Mouse (Mus musculus): ENCODE measurements around the gene Tspan17. TPM values are rescaled to one million over a fixed set of nuclear protein-coding genes. Genes with fewer than 3 reads are reported as not detected.

The Tspan17 gene
- polyA plus RNA-seq, 2 experiments from 2014 or later: 1.5 to 2.2 TPM

DNA sequence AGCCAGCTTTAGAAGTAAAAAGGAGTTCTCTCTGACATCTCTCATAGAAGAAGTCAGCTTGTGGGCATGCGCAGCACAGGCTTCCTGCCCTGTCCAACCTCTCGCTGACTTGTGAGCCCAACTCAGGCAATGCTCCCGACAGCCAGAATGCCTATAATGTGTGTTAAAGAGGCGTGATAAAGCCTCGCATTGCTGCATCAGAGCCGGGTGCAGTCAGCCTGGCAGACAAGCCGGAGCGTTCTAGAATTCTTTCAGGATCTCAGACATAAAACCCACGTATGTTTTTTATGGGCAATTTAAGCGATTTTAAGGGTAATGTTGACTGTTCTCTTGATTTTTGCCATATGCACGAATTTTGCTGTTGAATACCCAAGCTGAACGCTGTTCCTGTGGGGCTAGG lies 18.9 kb downstream of the Tspan17 start:
- ATAC-seq: no peak

DNA sequence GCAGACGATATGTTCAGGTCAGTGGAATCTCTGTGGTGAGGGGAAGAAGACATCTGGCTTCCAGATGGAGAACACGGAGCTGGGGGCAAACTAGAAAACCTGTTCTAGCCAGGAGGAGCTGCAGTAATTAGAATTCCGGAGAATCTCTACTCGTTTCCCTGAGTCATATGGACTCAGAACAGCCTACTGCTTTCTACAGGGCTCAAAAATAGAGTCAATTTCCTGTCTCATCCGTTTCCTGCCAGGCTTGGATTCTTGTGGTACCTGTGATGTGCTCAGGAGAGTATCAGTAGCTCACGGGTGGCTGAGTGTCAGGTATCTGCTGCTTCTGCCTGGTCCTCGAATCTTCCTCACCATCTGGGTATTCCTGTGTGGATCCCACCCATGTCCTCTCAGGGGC lies 22.3 kb downstream of the Tspan17 start:
- no peak for ATAC-seq

DNA sequence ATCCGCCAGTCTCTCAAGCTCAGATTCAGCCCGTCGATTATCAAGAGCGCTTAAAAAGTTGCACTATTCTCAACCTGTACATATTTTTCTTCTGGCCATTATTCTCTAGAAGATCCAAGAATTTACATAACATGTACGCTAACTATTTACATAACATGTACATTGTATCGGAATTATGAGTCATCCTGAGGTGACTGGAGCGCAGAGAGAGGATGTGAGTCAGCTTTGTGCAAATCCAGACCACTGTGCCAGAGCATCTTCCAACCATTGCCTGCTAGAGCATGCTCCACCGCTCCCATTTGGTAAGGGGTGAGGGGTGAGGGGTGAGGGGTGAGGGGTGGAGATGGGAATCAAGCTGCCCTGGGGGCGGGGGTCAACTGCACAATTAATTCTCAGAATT lies 24.2 kb downstream of the Tspan17 start:
- no peak for ATAC-seq

DNA sequence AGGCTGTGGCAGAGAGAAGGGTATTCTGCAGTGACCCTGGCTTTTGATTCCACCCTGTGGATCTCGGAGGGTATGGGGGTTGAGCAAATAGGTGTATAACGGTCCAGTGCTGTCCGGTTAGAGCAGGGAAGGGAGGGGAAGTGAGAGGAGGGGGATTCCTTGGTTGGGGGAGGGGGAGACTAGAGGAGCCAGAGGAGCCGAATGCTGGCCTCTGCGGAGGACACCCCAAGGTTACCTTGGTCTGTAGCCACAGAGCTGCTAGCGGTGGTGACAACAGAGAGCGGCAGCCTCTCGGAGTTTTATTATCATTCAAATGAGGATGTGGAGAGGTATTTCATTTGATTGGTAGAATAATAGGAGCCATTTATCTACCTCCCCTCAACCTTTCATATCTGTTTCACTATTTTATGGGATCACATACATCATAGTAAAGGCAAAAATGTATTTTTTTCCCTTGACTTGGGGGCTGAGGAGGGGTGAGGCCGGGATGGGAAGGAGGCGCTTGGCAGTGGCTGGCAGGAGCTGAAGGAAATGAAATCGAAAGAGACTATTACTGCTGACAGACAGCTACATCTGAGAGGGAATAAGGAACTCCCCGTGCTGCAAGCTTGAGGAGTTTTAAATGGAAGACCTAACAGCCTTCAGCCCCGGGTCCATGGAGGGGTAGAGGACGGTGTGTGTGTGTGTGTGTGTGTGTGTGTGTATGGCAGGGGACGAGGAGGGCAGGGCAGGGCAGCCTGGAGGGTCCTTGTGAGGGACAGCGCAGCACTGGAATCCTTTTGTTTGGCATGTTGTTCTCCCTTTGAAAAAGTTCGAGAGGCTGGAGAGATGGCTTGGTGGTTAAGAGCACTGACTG lies 29.4 kb downstream of the Tspan17 start:
- ATAC-seq: no peak

DNA sequence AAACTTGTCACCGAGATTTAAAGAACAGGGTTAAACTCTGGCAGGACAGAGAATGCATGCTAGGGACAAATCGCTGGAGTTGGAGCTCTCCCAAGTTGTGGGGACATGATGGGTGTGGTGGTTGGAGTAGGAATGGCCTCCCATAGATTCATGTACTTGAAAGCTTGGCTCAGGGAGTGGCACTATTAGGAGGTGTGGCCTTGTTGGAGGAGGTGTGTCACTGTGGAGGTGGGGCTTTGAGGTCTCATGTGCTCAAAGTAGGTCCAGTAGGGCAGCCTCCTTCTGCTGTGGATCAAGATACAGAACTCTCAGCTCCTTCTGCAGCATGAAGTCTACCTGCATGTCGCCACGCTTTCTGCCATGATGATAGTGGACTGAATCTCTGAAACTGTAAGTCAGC lies 31.9 kb downstream of the Tspan17 start:
- no peak for ATAC-seq

DNA sequence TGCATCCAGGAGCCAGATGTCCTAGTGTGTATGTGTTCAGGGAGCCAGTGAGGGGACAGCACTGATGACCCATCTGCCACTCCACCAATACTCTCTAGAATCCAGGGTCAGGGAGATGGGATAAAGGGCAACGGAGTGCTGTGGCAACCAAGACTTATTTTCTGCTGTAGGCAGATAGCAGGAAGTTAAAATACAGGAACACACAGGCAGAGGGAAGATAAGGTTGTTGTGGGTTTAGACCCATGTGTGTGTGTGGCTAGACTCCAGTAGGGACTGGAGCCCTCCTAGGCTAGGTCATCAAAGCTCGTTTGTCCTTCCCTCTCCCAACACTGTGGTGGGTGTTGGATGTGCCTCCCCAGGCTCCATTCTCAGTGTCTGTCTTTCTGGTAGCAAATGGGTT lies 32.8 kb downstream of the Tspan17 start:
- no peak for ATAC-seq

DNA sequence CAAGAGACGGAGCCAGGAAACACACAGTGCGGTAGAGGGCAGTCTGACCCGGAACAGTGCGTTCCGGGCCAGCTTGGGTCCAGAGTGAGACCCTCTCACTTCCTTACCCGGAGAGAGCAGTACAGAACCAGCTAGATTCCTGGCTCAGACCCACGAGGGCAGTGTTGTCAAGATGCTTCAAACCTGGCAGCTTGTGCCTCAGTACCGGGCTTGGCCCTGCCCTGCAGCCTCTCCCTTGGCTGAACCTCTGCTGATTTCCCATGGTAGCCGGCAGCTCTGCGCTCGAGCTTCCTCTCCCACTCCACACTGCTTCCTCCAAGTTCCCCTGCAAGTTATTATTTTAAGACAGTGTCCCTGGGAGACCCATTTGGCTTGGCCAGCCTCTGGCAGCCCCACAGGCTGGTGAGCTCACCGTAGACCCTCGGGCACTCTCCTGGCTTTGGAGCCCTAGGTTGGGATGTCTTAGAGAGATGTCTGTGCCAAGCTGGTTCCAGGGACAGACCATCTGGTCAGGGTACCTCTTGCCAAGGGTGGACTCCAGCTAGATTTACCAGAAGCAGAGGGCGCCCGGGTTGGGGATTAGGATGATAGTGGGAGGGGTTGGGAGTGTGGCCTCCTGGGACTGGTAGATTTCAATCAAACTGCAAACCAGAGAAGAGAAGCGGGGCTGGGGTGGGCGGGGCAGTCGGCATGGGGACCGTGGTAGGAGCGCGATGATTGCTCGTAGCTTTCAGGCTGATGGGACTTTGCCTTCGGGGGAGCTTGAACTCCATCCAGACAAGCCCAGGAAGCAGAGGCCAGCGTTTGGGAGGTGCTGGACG lies 35.1 kb downstream of the Tspan17 start:
- no peak for ATAC-seq

DNA sequence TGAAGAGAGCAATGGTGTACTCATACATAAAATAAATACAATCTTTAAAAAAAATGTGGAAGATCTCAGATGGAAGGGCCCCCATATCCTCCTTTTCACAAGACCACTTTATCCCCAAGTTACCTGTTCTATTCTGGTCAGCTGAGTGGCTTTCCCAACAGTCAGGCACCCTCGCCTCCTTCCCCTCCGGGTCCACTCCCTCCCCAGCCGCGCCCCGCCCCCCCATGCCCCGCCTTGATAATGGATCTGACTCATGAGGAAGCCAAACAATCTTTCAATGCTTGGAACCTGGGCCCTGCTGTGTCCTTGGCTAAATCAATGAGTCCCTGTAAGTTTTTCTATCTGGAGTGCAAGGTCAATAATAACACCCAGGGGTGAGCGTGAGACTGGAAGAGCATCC lies 38.8 kb downstream of the Tspan17 start:
- ATAC-seq: no peak

DNA sequence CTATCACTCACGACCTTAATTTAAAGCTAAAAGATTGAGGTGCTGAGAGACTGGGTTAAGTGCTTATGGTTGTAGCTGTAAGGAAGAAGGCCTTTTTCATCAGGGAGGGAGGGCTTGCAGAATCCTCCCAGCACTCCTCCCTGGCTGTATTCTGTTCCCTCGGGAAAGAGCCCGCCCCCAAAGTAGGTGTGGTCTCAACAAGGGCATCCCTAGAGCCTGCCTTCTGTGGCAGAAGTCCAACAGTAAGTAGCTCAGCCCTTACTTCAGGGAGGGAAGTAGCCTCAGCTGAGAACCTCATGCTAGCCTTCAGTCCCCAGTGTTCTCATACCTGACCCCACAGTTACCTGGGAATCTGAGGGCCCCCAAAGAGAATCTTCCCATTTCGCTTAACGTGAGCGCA lies 39.3 kb downstream of the Tspan17 start:
- no peak for ATAC-seq

DNA sequence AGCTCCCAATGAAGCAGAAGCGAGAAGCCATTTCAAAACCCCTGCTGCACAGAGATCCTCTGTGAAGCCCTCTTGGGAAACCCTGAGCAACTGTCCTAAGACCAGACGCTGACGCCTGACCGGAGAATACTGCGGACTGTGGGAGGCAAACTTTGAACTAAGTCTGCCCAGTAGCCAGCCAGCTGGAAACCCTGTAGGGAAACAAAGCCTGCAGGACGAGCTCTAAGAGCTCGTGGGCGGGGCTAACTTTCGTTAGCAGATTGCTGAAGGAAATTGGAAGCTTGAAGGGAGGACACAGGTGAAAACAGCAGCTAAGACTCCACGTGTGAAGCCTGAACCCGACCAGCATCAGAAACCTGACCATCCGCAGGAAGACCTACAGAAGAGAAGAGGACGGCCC lies 40.3 kb downstream of the Tspan17 start:
- ATAC-seq: no peak

DNA sequence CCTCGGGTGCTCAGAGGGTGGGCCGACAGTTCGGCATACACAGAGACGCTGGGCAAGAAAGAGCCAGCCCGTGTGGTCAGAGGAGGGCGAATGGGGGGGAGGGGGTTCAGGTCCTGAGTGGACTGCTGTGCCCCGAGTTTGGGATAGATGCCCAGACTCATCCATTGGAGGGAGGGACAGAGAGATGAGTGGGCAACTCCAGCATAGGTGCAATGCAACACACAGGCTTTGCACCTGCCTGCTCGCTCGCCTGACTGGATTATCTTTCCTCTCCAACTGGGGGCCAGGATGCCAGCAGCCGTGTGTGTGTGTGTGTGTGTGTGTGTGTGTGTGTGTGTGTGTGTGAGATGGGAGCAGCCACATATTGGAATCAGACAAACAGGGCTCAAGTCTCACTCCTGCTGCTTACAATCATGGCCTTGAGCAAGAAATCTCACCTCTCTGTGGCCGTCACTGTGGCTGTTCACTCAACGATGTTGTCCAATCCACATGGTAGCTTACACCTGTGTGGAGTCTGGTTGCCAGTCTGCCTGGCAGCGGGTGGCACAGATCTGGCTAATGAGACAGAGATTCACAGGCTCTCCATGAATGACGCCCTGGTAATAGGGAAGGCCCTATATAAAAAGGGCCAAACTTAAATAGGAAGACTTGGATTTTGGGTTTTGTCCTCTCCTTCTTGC lies 47.3 kb downstream of the Tspan17 start:
- no peak for ATAC-seq

DNA sequence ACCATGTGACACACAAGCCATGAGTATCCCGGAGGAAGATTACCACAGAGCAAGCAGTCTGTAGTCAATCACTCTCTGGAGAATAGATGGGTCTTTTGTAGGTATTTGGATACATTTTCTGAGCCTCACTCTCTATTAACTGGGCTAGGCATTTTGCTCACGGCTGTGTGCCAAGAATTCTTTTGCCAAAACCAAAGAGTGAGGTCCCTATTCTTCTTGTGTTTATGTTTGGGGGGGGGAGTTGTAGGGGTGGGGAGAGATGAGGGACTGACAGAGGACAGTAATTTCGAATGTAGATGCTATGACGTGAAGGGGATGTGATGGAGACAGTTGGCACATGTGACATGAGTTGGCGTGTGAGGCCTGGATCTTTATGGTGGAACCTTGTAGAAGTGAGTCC lies 47.9 kb downstream of the Tspan17 start:
- ATAC-seq: no peak

DNA sequence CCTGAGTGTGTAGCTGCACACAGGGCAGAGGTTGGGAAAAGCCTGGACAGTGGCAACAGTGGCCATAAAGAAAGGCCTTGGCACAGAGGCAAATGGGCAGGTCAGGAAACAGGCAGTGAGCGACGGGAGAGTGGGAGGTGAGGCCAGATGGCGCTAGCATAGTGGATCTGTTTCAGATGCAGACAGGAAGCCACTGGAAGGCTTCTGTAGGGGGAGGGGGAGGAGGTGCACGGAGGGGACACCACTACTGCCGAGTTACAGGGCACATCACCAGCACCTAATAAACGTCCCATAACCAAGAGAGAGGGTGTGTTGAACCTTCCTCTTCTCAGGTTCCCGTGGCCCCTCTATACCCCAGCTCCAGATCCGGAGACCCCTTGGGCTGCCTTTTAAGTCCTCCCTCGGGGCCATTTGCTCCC lies 48.3 kb downstream of the Tspan17 start:
- ATAC-seq: no peak

DNA sequence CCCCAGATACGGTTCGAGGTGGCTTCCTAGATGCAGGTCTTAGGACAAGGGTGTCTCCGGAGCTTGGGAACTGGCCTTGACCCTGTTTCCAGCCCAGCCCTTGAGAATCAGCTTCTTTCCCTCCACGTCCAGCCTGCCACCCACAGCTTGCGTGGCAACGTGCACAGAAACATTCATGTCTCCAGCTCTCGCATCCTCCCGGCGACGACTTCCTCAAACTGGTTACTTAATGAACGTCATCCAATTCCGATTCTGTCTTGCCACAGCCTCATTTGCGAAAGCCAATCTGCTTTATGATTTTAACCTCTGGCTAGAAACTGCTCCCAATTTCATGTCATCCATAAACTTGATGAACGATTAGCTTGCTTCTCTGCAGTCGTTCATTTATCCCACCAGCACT lies 49.4 kb downstream of the Tspan17 start:
- ATAC-seq: no peak

DNA sequence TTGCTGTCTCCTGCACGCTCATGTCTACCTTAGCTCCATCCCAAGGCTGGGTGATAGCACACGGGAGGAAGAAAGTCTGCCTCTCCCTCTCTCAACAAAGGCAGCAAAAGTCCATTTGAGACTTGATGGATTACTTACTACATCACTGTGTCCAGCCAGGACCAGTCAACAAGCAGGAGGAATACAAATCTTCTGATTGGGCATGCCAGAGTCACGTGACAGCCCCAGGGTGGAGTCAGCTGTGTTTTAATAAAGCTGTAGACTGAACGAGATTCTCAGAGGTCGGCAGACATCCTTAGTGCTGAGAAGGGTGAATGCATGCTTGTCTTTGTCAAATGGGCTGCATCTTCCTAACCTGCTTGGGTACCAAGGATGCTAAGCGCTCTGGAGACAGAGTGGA lies 50.0 kb downstream of the Tspan17 start:
- no peak for ATAC-seq

DNA sequence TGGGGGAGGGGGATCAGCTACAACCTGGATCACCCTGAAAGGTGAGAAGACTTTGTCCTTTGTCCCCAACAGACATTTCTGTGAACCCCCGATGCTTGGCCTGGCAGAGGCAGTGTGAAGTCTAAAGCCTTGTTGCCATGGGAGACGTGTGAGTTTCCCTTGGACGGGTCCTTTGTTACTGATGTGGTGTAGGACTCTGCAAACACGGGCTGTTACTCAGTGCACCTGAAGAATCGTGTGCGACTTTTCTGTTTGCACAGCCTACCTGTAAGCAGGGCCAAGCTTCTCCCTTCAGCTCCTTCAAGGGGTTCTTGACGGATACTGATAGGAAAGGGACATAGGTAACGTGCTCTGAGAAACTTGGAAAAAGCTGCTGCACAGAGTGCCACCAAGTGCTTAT lies 55.4 kb downstream of the Tspan17 start:
- no peak for ATAC-seq

Other genes starting within 250 kb of the Tspan17 start
- gene 4833439L19Rik, start 223.9 kb upstream of the Tspan17 start, polyA plus RNA-seq (2017; shearing (Covaris generic)): 10 to 100 TPM; 63.3 to 66.3 TPM
- 1 to 10 TPM; 2.7 to 6.6 TPM for gene Arl10, start 214.4 kb upstream of the Tspan17 start, polyA plus RNA-seq (2017; shearing (Covaris generic))
- 10 to 100 TPM; 64.0 to 66.2 TPM for gene Nop16, start 199.3 kb upstream of the Tspan17 start, polyA plus RNA-seq (2017; shearing (Covaris generic))
- gene Higd2a, start 199.2 kb upstream of the Tspan17 start, polyA plus RNA-seq (2017; shearing (Covaris generic)): 100 to 1,000 TPM; 130 to 146 TPM
- gene Cltb, start 178.0 kb upstream of the Tspan17 start, polyA plus RNA-seq (2017; shearing (Covaris generic)): 10 to 100 TPM; 11.7 TPM
- gene Faf2, start 167.6 kb upstream of the Tspan17 start, polyA plus RNA-seq (2017; shearing (Covaris generic)): 10 to 100 TPM; 80.6 to 89.1 TPM
- gene Rnf44, start 95.5 kb upstream of the Tspan17 start, polyA plus RNA-seq (2017; shearing (Covaris generic)): 10 to 100 TPM; 23.3 to 31.2 TPM
- under 1 TPM in 1 of 2 experiments, not detected in 1; 0.08 TPM for gene Cdhr2, start 87.9 kb upstream of the Tspan17 start, polyA plus RNA-seq (2017; shearing (Covaris generic))
- not detected for gene Gprin1, start 39.5 kb upstream of the Tspan17 start, polyA plus RNA-seq (2017; shearing (Covaris generic))
- gene Sncb, start 22.8 kb upstream of the Tspan17 start, polyA plus RNA-seq (2017; shearing (Covaris generic)): under 1 TPM; 0.33 to 0.62 TPM
- gene Eif4e1b, start 5.4 kb upstream of the Tspan17 start, polyA plus RNA-seq (2017; shearing (Covaris generic)): not detected
- under 1 TPM; 0.74 to 0.76 TPM for gene Unc5a, start 160.0 kb downstream of the Tspan17 start, polyA plus RNA-seq (2017; shearing (Covaris generic))
- gene Hk3, start 232.0 kb downstream of the Tspan17 start, polyA plus RNA-seq (2017; shearing (Covaris generic)): under 1 TPM; 0.41 to 0.68 TPM

Data from activated CD4-positive, CD25-positive, alpha-beta regulatory T cell, adult 4 months (primary cell).